9 mouse cellular contexts compared by ENCODE assay signal in the genomic region with DNA sequence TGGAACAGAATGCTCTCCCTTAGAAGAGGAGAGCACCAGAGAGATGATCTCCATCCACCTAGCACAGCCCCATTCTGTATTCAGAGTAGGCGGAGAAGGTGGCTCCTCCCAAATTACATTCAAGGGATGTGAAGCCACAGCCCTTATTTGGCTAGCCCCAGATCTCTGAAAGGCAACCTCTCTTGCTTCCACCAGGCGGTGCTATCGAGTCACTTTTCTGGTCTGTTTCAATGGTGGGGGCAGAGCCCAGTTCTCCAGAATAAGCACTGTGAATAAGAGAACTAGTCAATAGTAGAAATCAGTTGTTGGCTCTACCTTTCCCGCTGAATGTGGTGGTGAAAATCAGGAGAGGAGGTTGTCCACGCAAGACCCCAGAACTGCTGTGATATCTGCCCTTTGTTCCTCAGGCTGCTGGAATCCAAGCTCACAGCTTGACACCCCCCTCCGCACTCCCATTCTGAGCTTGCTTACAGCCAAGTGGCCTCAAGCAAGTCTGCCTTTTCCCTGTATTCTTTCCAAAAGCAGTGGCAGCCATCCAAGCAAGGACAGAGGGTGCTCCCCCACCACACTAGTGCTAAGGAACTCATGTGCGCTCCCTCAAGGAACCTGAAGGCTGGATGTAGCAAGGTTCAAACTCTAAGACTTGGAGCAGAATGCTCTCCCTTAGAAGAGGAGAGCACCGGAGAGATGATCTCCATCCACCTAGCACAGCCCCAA. TPM values are rescaled to one million over a fixed set of nuclear protein-coding genes. Genes with fewer than 3 reads are reported as not detected.
DNase-seq lines count a peak whose midpoint lies in the region; ATAC-seq and TF ChIP-seq lines count a peak whose summit lies in the region.
"Had no signal": no experiment of that assay in that cellular context is flagged by ENCODE, and none has a peak within 500 bp of the region (broad histone marks: within the 10 kb centered on the region; RNA-seq: fewer than 3 reads in every experiment).

No protein-coding gene starts in this region.

- no peak overlapping the region for H3K9ac ChIP-seq in intestine, postnatal 0 days (ENCODE audit: low read depth, low read length)
- H3K9ac ChIP-seq in intestine, embryonic 16.5 days (ENCODE audit: low read depth, low read length), result no peak overlapping the region
- no peak overlapping the region for H3K9ac ChIP-seq in embryonic facial prominence, embryonic 14.5 days (ENCODE audit: low read depth, low read length)
- no peak overlapping the region for H3K9ac ChIP-seq in midbrain, embryonic 11.5 days (ENCODE audit: low read length)

- 47% methylated on average over 8 of the region's 8 CpGs for WGBS in intestine, postnatal 0 days
- WGBS in intestine, embryonic 16.5 days, result 45% methylated on average over 8 of the region's 8 CpGs
- 44% methylated on average over 8 of the region's 8 CpGs for WGBS in embryonic facial prominence, embryonic 14.5 days
- 46% methylated on average over 8 of the region's 8 CpGs for WGBS in midbrain, embryonic 11.5 days

- H3K9me3 ChIP-seq in intestine, postnatal 0 days (ENCODE audit: control insufficient read depth), result no peaks in the 10 kb centered on the region
- no peaks in the 10 kb centered on the region for H3K9me3 ChIP-seq in intestine, embryonic 16.5 days (ENCODE audit: control insufficient read depth, low read length)
- H3K9me3 ChIP-seq in E14TG2a.4 (ENCODE audit: low read length), result no peaks in the 10 kb centered on the region
- H3K9me3 ChIP-seq in embryonic facial prominence, embryonic 14.5 days (ENCODE audit: control insufficient read depth, low read length), result no peaks in the 10 kb centered on the region
- no peaks in the 10 kb centered on the region for H3K9me3 ChIP-seq in midbrain, embryonic 11.5 days (ENCODE audit: control insufficient read depth, low read length)

- ATAC-seq in intestine, postnatal 0 days, result no peak
- no peak for ATAC-seq in intestine, embryonic 16.5 days
- ATAC-seq in embryonic facial prominence, embryonic 14.5 days (ENCODE audit: low read depth), result no peak
- no peak for ATAC-seq in midbrain, embryonic 11.5 days (ENCODE audit: low FRiP score)

- peak; percentile 73 for TF ChIP-seq CTCF in intestine, postnatal 0 days (IDR thresholded peaks at IDR 0.05; ENCODE audit: low read depth)
- peak; percentile 98 for TF ChIP-seq CTCF in E14TG2a.4 (conservative IDR thresholded peaks at IDR 0.05; ENCODE audit: low read length)

- H3K4me3 ChIP-seq in intestine, postnatal 0 days (ENCODE audit: low read depth, low read length), result no peak overlapping the region
- H3K4me3 ChIP-seq in intestine, embryonic 16.5 days (ENCODE audit: low read length), result no peak overlapping the region
- H3K4me3 ChIP-seq in E14TG2a.4 (replicated peaks; ENCODE audit: low read length), result no peak overlapping the region
- no peak overlapping the region for H3K4me3 ChIP-seq in embryonic facial prominence, embryonic 14.5 days (ENCODE audit: low read depth, low read length)
- no peak overlapping the region for H3K4me3 ChIP-seq in midbrain, embryonic 11.5 days (ENCODE audit: low read depth, low read length)

- no peaks in the 10 kb centered on the region for H3K27me3 ChIP-seq in intestine, postnatal 0 days (replicated peaks; ENCODE audit: control insufficient read depth, insufficient read depth, low read length)
- 0 out of 2 replicates have a peak, but pooled peaks cover 4% of the 10 kb centered on the region for H3K27me3 ChIP-seq in intestine, embryonic 16.5 days (replicated peaks; ENCODE audit: control insufficient read depth, insufficient read depth, low read length)
- peaks cover 19% of the 10 kb centered on the region for H3K27me3 ChIP-seq in E14TG2a.4 (ENCODE audit: insufficient read depth, low read length)
- no peaks in the 10 kb centered on the region for H3K27me3 ChIP-seq in embryonic facial prominence, embryonic 14.5 days (replicated peaks; ENCODE audit: control insufficient read depth, insufficient read depth, low read length)
- H3K27me3 ChIP-seq in midbrain, embryonic 11.5 days (ENCODE audit: control insufficient read depth, insufficient read depth, low read length), result no peaks in the 10 kb centered on the region

- peak; percentile 50 for DNase-seq in adrenal gland, postnatal 10 days
- DNase-seq in adrenal gland, postnatal 4 days (ENCODE audit: low spot score in 2 of 2), result no peak
- peak; percentile 39 for DNase-seq in embryonic facial prominence, embryonic 14.5 days (ENCODE audit: low spot score)
- DNase-seq in lung, postnatal 10 days, result peak; percentile 42
- DNase-seq in midbrain, embryonic 11.5 days (ENCODE audit: low spot score, missing footprints), result no peak

- H3K27ac ChIP-seq in intestine, postnatal 0 days (ENCODE audit: low read depth, low read length), result no peak overlapping the region
- H3K27ac ChIP-seq in intestine, embryonic 16.5 days (ENCODE audit: low read length), result no peak overlapping the region
- H3K27ac ChIP-seq in embryonic facial prominence, embryonic 14.5 days (replicated peaks; ENCODE audit: low read depth, low read length), result no peak overlapping the region
- no peak overlapping the region for H3K27ac ChIP-seq in midbrain, embryonic 11.5 days (ENCODE audit: low read depth, low read length)
- H3K27ac ChIP-seq: macrophage had no signal

- no peaks in the 10 kb centered on the region for H3K4me1 ChIP-seq in intestine, postnatal 0 days (replicated peaks; ENCODE audit: control insufficient read depth, insufficient read depth, low read length)
- H3K4me1 ChIP-seq in intestine, embryonic 16.5 days (ENCODE audit: control insufficient read depth, insufficient read depth, low read length), result no peaks in the 10 kb centered on the region
- peaks cover 59% of the 10 kb centered on the region for H3K4me1 ChIP-seq in E14TG2a.4 (replicated peaks; ENCODE audit: low read depth, low read length)
- H3K4me1 ChIP-seq in embryonic facial prominence, embryonic 14.5 days (ENCODE audit: control insufficient read depth, insufficient read depth, low read length), result no peaks in the 10 kb centered on the region
- H3K4me1 ChIP-seq in midbrain, embryonic 11.5 days (ENCODE audit: control insufficient read depth, insufficient read depth, low read length), result no peaks in the 10 kb centered on the region

- H3K4me2 ChIP-seq in intestine, postnatal 0 days (replicated peaks; ENCODE audit: low read depth), result no peak overlapping the region
- no peak overlapping the region for H3K4me2 ChIP-seq in intestine, embryonic 16.5 days (ENCODE audit: low read depth, low read length)
- H3K4me2 ChIP-seq in embryonic facial prominence, embryonic 14.5 days (ENCODE audit: low read depth, low read length), result no peak overlapping the region
- H3K4me2 ChIP-seq in midbrain, embryonic 11.5 days, result no peak overlapping the region

- no peaks in the 10 kb centered on the region for H3K36me3 ChIP-seq in intestine, postnatal 0 days (ENCODE audit: control insufficient read depth, insufficient read depth)
- no peaks in the 10 kb centered on the region for H3K36me3 ChIP-seq in intestine, embryonic 16.5 days (ENCODE audit: control insufficient read depth, insufficient read depth, low read length)
- H3K36me3 ChIP-seq in E14TG2a.4 (ENCODE audit: insufficient read depth, low read length), result no peaks in the 10 kb centered on the region
- no peaks in the 10 kb centered on the region for H3K36me3 ChIP-seq in embryonic facial prominence, embryonic 14.5 days (ENCODE audit: control insufficient read depth, insufficient read depth, low read length)
- no peaks in the 10 kb centered on the region for H3K36me3 ChIP-seq in midbrain, embryonic 11.5 days (ENCODE audit: control insufficient read depth, insufficient read depth, low read length)

RNA-seq across cellular contexts. Expression of a gene that starts 7.1 kb away (rescaled TPM):
- total RNA-seq in adrenal gland, postnatal 10 days (2021), result 1 to 10 TPM in 1 of 2 experiments, under 1 TPM in 1; 0.45 to 1.2 TPM
- total RNA-seq in adrenal gland, postnatal 4 days (2021), result under 1 TPM; 0.93 to 0.98 TPM
- 8.9 and 10.0 TPM in 2 replicates for polyA plus RNA-seq in intestine, postnatal 0 days (2015; fragmentation: Nextera tagmentation; extraction: Ambion mirVana)
- 7.3 and 7.9 TPM in 2 replicates for polyA plus RNA-seq in intestine, embryonic 16.5 days (2015; fragmentation: Nextera tagmentation; extraction: Ambion mirVana)
- 365 and 385 TPM in 2 replicates for polyA plus RNA-seq in embryonic facial prominence, embryonic 14.5 days (2014; fragmentation: Nextera tagmentation; extraction: Ambion mirVana)
- 1.2 and 1.5 TPM in 2 replicates for polyA plus RNA-seq in midbrain, embryonic 11.5 days (2014; fragmentation: Nextera tagmentation; extraction: Ambion mirVana)
- polyA plus RNA-seq: macrophage had no signal

RNA-seq across cellular contexts. Expression of a gene that starts 7.2 kb away (rescaled TPM):
- total RNA-seq in adrenal gland, postnatal 10 days (2021), result under 1 TPM in 1 of 2 experiments, not detected in 1; 0.21 TPM
- total RNA-seq in adrenal gland, postnatal 4 days (2021), result under 1 TPM; 0.11 to 0.22 TPM
- polyA plus RNA-seq in intestine, postnatal 0 days (2015; fragmentation: Nextera tagmentation; extraction: Ambion mirVana), result not detected in 2 replicates
- polyA plus RNA-seq in intestine, embryonic 16.5 days (2015; fragmentation: Nextera tagmentation; extraction: Ambion mirVana), result not detected in 2 replicates
- not detected in 2 replicates for polyA plus RNA-seq in embryonic facial prominence, embryonic 14.5 days (2014; fragmentation: Nextera tagmentation; extraction: Ambion mirVana)
- not detected in 2 replicates for polyA plus RNA-seq in midbrain, embryonic 11.5 days (2014; fragmentation: Nextera tagmentation; extraction: Ambion mirVana)
- polyA plus RNA-seq: macrophage had no signal

RNA-seq across cellular contexts. Expression of a gene that starts 48.4 kb away (rescaled TPM):
- total RNA-seq in adrenal gland, postnatal 10 days (2021), result not detected
- total RNA-seq in adrenal gland, postnatal 4 days (2021), result not detected
- polyA plus RNA-seq in intestine, postnatal 0 days (2015; fragmentation: Nextera tagmentation; extraction: Ambion mirVana), result not detected in 2 replicates
- polyA plus RNA-seq in intestine, embryonic 16.5 days (2015; fragmentation: Nextera tagmentation; extraction: Ambion mirVana), result not detected in 2 replicates
- polyA plus RNA-seq in embryonic facial prominence, embryonic 14.5 days (2014; fragmentation: Nextera tagmentation; extraction: Ambion mirVana), result 1.2 and 1.8 TPM in 2 replicates
- not detected in 2 replicates for polyA plus RNA-seq in midbrain, embryonic 11.5 days (2014; fragmentation: Nextera tagmentation; extraction: Ambion mirVana)
- polyA plus RNA-seq: macrophage had no signal

RNA-seq across cellular contexts. Expression of a gene that starts 51.8 kb away (rescaled TPM):
- total RNA-seq in adrenal gland, postnatal 10 days (2021), result 10 to 100 TPM in 1 of 2 experiments, 1 to 10 TPM in 1; 9.5 to 11.0 TPM
- total RNA-seq in adrenal gland, postnatal 4 days (2021), result 10 to 100 TPM; 11.1 to 12.7 TPM
- 491 and 533 TPM in 2 replicates for polyA plus RNA-seq in intestine, postnatal 0 days (2015; fragmentation: Nextera tagmentation; extraction: Ambion mirVana)
- polyA plus RNA-seq in intestine, embryonic 16.5 days (2015; fragmentation: Nextera tagmentation; extraction: Ambion mirVana), result 884 and 955 TPM in 2 replicates
- polyA plus RNA-seq in embryonic facial prominence, embryonic 14.5 days (2014; fragmentation: Nextera tagmentation; extraction: Ambion mirVana), result 82.2 and 120 TPM in 2 replicates
- polyA plus RNA-seq in midbrain, embryonic 11.5 days (2014; fragmentation: Nextera tagmentation; extraction: Ambion mirVana), result 1.8 and 3.2 TPM in 2 replicates
- polyA plus RNA-seq: macrophage had no signal

Comparison
In these comparisons a context has a peak if more than half of its experiments do, and no peak if none do; other contexts are left out.
1. DNase-seq: peak in adrenal gland, postnatal 10 days (single experiment), embryonic facial prominence, embryonic 14.5 days (single experiment) and lung, postnatal 10 days (single experiment); none in adrenal gland, postnatal 4 days (0 of 2) and midbrain, embryonic 11.5 days (single experiment).
2. RNA of a gene that starts 7.1 kb away (polyA plus RNA-seq): 365 to 385 TPM in embryonic facial prominence, embryonic 14.5 days; 8.9 to 10.0 TPM in intestine, postnatal 0 days, 7.3 to 7.9 TPM in intestine, embryonic 16.5 days and 1.2 to 1.5 TPM in midbrain, embryonic 11.5 days; every median in the first group is over 10 times any median in the second.